Mouse (Mus musculus) MN1 (cell line): Measurements from ENCODE around the gene Gm5244.

Source experiments
- DNase-seq: peaks from one replicate; pipeline ENCODE4 v3.0.0-alpha.2; 2016; ENCODE audit warnings: low spot score

The Gm5244 gene

DNA sequence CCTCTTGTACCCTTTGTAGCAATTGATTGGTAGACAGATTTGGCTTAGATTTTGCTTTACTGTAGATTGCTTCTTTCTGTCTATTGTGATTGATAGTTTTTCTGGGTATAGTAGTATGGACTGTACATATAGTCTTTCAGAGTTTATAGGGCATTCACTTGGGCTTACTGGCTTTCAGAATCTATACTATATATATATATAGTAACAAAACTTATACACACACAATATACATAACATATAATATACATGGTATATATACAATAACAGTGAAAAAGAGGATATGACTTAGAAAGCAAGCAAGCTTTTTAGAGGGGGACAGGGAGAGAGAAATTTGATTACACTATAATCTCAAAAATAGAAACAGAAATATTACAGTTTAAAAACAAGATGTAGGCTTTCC lies at the start of gene Gm5244:
Gene Gm5244 (plus strand): TSS at position 301 of the 400 bp plus-strand sequence.
- DNase-seq, result no peak

DNA sequence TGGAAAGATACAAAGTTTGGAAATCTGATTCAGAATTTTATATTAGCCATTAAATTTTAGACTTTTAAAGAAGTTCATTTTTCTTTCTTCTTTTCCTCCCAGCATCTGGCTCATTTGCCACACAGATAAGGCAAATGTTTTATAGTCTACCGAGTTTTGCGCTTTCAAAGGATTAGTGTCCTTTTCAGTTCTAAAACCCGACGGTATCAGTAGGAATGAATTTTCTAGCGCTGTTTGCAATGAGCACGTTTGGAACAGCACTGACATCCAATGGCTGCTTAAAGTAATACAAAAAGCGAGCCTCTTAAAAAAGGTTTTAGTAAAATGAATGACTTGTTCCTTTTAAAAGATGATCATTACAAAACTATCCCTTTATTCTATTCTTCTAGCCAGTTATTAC lies 49.4 kb upstream of the Gm5244 start:
- peak; percentile 40 for DNase-seq

DNA sequence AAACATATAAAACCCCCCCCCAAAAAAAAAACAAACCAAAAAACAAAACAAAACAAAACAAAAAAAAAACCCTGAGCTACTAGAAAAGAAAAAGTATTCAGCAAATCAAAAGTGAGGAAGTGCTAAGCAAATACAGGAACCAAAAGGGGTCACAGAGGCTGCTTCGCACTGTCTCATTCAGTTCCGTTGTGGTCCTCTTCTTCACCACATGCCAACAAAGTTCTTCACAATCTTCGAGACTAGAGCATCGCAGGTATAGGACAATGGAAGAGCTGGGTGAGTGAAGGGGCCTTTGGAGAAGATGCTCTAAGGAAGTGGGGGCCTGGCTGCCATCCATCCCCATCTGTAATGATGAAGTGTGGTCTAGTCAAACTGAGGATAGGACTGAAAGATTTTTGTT lies 48.1 kb upstream of the Gm5244 start:
- no peak for DNase-seq

DNA sequence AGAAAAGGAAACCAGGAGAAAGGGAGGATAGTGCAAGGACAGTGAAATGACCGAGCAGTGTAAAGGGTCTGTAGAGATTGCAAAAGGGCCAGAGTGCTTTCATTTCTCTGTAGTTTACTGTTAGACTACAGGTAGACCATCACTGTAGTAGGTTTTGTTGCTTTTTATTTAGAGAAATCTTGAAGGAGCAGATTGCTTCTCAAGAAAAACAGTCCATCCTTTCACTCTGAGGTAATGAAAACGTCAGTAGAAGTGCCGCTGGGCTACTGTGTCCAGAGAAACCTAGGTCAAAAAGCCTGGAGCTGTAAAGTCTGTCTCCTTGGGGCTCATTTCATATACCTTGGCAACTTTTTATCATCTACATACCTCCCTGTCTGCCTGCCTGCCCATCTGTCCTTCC lies 47.4 kb upstream of the Gm5244 start:
- DNase-seq, result no peak

DNA sequence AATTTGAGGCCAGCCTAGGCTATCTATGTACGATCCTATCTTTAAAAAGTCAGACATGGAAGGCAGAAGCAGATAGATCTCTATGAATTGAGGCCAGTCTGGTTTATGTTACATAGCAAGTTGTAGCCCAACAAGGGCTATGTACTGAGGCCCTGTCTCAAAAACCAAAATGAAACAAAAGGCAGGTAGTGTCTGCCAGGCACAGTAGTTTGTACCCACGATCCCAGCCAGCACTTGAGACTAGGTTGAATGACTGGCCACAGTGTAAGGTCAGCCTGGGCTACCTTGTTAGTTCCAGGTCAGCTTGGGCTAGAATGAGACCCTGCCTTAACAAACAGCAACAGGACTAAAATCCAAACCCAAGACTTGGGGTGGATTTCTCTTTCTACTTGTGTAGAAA lies 45.9 kb upstream of the Gm5244 start:
- DNase-seq, result no peak

DNA sequence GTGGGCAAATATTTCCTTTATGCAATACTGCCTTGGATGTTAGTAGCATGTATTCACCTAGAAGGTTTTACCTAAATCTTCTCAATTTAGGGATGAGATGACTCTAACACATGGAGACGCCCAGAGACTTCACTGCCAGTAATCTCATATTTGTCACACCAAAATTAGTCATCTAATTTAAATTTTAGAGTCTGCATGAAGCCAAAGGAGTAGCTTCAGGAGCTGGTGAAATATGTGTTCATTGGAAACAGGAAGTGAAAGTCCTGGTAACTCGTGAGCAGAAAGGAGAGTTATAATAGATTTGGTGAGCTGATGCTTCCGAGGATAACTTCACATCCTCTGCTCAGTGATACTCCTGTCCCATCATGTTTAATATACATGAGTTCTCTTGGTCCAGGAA lies 45.4 kb upstream of the Gm5244 start:
- no peak for DNase-seq

DNA sequence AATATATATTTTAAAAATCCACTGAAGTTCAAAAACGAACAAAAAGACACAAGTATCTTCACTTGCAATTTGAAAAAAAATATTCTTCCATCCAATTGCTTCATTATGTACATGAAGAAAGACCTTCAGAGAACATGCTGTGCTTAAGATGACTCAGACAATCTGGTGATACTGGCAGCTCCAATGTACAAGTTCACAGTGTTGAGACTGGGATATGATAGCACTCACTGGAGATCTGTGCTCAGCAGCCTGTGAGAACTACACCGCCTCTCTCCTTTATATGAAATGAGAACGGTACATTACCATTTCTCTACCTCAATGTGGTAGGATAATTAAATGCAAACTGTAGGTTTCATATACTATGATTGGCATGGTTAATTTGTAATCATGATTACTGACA lies 43.7 kb upstream of the Gm5244 start:
- no peak for DNase-seq

DNA sequence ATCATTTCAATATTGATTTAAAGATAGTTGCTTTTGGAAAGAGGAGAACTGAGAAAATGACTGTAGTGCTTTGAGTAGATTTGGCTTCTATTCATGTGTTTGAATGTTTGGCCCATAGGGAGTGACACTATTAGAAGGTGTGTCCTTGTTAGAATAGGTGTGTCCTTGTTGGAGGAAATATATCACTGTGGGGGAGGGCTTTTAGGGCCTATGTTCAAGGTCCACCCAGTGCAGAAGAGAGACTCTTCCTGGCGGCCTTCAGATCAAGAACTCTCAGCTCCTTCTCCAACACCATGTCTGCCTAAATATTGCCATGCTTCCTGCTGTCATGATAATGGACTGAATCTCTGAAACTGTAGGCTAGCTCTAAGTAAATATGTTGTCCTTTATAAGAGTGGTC lies 42.2 kb upstream of the Gm5244 start:
- DNase-seq, result no peak

DNA sequence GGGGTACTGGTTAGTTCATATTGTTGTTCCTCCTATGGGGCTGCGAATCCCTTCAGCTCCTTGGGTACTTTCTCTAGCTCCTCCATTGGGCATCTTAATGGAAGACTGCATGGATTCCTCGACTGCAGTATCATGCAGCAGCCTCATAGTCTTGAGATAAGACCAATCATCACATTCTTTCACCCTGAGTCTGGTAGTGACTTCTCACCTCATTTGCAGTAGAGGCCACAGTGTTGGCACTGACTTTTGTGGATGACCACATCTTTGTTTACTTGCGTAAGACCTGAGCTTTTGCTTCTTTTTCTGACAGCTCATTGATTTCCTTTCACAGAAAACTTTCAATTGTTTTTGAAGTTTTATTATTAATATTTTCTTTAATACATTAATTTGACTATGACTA lies 40.8 kb upstream of the Gm5244 start:
- DNase-seq, result no peak

DNA sequence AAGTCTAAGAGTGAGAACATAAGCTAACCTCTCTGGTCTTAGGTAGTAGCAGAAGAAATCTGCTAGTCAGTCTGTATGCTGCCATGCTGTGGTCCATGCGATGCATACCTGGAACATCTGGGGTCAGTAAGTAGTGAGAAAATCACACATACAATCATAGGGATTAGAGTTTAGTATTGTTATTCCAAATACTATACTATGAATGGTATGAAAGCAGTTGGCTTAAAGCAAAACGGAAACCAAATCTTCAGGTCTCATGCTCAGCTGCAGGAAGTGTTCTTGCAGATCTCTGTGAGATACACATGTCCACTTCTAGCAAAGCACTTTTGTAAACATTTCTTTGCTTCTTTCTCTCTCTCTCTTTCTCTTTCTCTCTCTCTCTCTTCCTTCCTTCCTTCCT lies 40.3 kb upstream of the Gm5244 start:
- DNase-seq, result no peak

DNA sequence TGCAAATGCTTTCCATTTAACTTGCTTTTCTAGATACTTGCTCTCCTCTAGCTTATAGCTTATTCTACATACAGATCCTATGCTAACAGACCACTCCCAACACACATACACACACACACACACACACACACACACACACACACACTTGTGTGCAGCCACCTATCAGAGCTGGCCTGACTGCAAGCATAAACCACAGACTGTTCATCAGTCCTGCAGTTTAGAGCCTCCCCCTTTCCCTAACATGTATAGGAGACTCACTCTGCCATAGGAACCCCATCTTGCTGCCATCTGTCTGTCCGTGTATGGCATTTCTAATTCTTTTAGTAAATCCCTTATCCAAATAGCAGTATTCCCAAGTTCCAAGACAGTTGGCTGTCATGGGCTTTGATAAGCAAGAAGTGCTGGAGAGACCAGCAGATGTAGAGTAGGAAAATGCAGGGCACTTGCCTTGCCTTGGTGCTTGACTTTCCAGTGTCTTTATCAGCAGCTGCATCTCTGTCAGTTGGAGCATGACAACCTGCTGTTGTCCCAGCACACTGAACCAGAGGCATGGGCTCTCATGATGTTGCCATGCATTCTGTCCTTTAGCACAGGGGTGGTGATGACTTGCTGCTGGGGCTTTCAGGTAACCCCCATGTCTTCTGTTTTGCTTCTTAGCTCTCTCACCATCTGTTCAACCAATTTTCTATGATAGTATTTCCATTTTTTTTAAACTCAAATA lies 33.7 kb upstream of the Gm5244 start:
- no peak for DNase-seq

DNA sequence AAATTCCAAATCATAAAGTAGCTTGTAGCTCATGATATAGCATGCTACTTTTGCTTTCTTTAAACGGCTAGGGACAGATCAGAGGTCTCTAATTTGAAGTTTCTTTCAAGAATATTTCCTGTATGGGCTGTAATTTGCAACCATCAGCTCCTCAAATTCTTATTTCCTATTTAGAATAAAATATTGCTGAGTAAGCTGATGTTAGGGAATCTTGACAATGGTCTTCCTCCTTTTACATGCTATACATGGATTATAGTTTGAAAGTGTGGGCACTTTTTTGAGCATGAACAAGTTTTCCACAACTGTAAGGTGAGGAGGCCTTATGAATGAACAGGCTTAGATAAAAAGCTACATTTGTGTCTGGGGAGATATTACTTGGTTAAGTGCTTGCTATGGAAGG lies 32.6 kb upstream of the Gm5244 start:
- DNase-seq, result no peak

DNA sequence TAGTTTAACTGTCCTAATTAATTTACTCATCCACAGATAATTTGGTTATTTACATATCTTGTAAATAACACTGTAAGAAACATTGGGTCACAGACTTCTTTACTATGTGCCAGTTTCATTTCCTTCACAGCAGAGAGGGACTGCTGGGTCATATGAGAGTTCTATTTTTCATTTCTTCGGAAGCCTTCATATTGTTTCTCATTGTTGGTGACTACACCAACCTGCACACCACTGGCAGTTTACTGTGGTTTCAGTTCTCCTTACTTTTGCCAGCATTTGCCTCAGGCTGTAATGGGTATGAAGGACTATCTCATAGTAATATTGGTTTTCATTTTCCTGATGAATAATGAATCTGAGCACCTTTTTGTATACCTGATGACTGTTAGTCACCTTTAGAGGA lies 28.0 kb upstream of the Gm5244 start:
- DNase-seq, result no peak

DNA sequence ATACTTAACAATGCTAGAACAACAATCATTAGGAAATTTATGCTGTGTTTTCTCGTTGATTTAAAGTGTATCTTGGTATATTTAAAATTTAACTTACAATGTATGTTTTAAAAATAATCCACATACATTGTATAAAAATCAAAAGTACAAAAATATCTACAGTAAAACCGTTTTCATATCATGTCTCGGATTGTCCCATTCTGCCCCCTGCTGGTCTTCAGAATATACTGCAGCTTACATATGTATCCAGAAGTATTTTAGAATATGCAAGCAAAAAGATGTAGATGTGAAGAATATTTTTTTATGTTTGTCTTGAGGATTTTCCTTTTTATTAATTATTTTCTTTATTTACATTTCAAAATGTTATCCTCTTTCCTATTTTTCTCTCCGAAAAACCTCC lies 26.1 kb upstream of the Gm5244 start:
- DNase-seq, result peak; percentile 25

DNA sequence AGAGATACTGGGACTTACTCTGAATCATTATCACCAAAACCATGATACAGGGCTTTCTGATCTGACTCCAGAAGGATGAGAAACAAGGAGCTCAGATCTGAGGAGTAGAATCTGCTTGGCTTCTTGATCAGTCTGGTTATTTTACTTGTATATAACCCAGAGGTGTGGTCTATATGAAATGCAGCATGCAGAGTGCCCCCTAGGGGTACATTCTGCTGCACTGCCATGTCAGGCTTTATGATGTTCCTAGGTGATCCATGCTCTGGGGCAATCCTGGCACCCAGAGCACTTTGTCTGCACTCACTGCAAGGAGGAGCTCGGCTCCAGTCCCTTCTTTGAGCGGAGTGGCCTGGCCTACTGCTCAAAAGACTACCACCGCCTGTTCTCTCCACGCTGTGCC lies 21.9 kb upstream of the Gm5244 start:
- peak; percentile 5 for DNase-seq

DNA sequence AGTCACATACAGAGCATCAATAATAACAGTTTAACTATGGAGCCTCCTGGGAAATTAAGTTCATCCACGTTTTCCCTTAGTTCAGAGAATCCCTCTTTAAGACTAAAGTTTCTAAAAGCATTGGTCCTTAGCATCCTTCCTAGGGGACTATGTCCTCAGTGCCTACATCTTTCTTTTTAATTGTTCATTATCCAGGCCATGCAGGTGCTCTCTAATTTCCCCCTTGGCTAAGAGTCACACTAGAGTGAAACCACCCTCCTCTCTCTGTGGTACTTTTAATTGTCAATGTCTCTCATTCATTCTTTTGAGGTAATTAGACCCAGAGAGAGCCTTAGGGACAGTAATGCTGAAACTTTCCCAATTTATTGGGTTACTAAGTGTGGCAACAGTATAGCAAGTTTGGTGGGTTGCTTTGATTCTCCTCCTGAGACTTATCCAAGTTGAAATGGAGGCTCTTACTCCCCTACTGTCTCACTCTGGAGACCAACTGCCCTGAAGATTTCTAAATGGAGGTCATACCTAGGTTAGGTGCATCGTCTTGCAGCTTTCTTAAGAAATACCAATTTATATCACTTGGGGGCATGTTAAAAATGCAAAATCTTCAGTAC lies 15.6 kb upstream of the Gm5244 start:
- DNase-seq, result no peak

DNA sequence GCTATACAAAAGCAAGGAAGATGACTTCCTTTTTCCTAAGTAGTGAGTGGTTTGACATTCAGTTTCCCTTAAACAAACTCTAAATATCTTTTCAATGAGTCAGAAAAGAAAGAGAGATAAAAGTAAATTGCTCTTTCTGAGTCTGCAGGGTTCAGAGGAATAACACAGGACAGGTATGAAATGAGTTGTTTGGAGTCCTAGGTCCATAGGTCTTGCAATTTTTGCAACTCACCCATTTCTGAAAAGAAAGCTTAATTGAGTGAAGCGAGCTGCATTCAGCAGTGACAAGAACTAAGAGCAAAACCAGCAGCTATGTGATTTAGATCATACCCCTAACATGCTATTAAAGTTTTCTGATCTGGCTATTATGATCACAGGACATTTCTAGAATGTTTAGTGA lies 14.9 kb upstream of the Gm5244 start:
- DNase-seq, result no peak

DNA sequence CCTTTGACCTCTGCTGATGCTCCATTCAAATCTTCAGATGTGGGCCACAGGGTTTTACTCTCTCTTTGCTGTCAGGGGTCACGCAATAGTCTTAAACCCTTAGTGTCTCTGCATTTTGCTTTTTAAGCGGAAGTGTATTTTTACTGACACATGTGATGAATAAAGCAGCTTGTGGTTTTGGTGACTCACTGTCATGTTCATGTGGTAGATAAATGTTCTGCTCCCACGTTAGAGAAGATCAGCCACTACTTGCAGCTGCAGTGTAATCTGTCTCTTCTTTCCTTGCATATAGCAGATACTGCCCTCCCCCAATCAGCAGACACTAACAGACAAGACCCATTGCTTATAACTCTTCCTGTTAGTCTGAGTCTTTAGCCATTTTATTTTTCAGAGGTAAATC lies 12.9 kb upstream of the Gm5244 start:
- no peak for DNase-seq

DNA sequence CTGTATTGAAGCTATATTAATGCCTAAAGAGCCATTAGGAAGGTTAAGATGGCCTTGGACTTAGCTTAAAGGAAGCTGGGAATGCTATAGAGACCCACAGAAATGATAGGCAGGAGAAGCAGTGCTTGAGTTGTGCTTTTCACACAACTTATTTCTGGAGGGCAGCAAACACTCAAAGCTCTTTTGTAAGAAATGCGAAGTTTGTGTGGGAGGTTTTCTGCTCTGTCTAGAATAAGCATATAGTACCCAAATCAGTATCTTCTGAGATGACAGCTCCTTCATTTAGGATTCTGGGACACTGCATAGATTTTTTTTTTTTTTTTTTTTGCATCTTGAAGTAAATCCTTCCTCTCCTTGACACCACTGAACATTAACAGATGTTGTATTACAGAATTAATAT lies 8.0 kb upstream of the Gm5244 start:
- no peak for DNase-seq

DNA sequence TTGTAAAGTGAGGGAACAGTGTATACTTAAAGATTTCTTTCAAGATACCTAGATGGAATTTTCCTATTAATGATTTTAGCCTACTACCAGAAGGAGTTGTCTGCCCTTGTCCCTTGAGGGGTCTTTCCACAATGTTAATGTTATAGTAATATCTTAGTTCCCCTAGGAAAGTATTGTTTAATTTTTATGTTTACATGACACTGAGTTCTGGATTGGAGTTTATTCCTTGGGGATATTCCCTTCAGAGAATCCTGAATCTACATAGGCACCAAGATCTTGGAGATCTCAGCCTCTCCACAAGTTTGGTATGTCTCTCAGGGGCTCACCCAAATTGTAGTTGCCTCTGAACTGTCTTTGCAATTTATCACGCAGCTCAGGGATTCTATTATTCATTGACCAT lies 10.5 kb downstream of the Gm5244 start, which contains the start of gene Olfr1444:
Gene Olfr1444 (plus strand): TSS at position 301 of the 400 bp plus-strand sequence.
- no peak for DNase-seq

DNA sequence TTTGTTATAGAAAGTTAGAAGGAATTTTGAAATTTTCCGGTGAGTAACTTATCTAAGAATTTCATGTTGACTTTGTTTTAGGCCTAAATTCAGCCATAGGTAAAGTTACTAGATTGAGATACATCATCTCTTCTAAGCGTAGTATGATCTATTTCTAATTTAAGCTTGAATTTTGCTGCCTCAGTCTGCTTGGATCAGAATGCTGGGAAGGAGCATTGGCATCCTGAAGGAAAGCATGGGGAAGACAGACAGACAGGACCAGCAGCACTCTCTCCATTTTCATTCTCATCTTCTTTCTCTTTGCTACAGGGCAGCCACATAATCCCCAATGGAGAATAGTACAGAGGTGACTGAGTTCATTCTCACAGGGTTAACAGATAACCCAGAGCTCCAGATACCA lies 37.1 kb downstream of the Gm5244 start, which contains the start of gene Olfr1445:
Gene Olfr1445 (plus strand): TSS at position 301 of the 400 bp plus-strand sequence.
- no peak for DNase-seq

DNA sequence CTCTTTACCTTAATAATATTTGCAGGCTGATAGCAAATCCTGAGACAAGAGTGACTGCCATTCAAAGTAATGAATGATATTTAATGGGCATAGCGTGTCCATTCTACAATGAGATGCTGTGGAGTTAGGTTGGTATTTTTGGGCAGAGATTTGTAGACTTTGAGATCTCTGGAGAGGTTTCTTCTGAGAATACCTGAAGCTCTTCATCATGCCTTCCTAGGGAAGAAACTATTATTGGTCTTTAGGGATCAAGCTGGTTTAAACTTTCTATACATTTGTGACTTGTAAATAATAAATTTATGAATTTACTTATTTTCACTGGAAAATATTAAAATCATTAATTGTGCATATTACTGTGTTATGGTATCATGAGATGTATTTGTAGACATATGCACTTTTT lies 46.9 kb downstream of the Gm5244 start, which contains the start of gene Olfr1446:
Gene Olfr1446 (minus strand): TSS at position 101 of the 400 bp plus-strand sequence.
- DNase-seq, result no peak
